Mouse (Mus musculus) T-helper 17 cell (primary cell): ENCODE data around the gene Atp10a.

Source experiments
- in situ Hi-C, 2 experiments: fragments of 300-600 bp; cut with MboI, MseI; formaldehyde crosslinking; loops; 1 replicate in 1 of 2; 2 replicates in 1 of 2; pipeline ENCODE4 v1.15.1; 2025; ENCODE audit warnings: high pct_unique_total_duplicates in 2 of 2

Atp10a gene

DNA sequence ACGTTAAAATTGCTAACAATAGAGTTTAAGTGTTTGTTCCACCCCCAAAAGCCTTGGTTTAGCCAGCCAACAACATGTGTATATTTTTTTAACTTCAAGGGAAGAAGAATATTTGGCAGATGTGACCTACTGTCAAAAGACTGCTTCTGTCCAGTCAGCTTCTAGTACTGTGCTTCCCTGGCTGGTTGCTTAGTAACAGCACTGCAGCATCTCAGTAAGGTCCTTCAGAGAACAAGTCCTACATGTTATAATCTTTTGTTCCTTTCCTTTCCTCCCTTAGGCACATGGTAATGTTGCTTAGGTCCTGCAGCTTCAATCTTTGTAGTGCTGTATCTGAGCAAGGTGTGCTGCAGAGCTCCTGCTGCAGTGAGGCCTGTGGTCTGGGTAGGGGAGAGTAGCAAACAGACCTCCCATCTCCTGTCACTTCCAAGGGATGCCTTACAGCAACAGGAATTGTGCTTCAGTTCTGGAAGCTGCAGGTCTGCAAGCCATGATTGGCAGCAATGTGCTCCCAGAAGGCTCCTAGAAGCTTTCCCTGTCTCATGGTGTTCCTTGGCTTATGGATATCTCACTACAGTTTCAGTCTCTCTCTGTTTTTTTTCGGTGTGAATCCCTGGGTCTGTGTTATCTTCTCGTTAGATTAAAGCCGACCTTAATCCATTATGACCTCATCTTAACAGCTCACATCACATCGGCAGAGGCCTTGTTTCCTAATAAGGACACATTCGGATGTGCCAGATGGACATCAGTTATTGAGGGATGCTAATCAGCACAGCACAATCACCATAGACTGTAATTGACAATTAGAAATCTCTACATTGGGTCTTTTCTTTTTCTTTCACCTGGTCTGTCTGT lies 34.3 kb downstream of the Atp10a start:
- in situ Hi-C loops: no loop called here

DNA sequence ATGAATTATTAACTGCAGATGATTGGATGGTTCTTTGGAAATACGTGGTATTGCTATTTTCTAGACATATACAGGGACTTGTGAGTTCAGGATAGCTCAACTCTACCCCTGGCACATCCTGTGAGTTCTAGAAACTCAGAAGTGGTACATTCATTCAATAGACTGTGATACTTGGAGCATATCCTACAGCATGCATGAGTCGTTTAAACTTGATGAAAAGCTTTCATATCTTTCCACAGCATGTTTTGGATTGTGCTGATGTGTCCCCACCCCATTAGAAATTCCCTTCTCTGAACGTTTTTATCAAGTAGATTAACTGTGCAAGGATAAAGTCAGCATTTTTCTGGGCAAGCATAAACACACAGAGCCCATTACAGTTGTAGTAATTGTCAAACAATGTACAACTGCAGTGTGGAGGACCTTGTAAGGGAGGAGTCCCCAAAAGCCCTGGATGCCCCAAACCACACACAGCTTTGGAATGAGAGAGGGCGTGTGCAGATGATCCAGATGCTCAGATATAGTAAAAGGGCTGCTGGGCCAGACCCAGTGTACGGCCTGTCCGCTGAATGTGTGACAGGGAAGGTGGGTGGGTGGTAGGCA lies 35.1 kb downstream of the Atp10a start:
- in situ Hi-C loops: no loop called here

DNA sequence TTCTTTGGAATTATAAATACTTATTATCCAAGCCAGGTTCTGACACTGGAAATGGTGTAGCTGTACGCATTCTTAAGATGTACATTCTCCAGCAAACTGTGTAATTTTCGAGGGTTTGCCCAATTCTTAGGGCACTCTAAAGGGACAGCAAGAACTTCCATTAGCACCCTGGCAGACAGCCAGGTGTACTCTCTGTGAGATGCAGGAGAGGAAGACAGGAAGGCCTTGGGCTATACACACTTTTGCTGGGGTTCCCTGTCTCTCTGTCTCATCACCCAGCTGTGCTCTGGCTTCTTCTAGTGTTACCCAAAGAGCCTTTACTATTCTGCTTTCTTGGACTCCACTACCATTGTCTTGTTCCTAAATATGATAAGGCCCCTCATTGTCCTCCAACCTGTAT lies 36.7 kb downstream of the Atp10a start:
- in situ Hi-C loops: no loop called here

DNA sequence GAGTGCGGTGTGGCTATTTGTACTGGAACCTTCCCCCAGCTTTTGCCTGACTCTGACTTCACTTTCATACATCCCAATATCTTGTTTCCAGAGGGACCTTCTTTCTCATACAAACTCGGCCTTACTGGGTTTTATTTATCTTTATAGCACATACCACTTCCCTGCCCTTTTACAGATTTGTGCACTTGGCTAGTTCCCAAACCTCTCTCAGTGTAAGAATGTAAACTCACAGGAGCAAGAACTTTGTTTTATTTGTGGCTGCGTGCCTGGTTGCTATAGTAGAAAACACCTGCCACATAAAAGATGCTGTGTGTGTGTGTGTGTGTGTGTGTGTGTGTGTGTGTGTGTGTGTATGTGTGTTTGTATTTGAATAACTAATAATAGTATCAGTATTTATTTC lies 37.4 kb downstream of the Atp10a start:
- in situ Hi-C loops: no loop called here

DNA sequence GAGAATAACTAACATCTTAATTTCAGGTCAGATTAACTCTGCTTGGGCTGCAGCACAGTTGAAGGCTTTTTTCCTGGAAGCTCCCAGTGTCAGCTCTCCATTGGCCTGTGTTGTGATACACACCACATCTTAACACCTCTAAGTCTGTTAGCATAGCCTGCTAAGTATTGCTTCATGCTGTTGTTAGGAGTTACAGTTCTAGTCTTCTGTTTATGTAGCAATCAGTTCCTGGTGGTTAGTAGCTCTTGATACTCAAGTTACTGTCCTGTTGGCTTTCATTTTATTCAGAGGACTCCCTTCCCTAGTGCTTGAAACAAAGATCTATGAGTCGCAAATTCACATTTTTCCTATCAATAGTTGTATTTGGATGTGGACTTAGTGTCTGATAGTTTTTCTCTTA lies 39.7 kb downstream of the Atp10a start:
- in situ Hi-C loops: no loop called here

DNA sequence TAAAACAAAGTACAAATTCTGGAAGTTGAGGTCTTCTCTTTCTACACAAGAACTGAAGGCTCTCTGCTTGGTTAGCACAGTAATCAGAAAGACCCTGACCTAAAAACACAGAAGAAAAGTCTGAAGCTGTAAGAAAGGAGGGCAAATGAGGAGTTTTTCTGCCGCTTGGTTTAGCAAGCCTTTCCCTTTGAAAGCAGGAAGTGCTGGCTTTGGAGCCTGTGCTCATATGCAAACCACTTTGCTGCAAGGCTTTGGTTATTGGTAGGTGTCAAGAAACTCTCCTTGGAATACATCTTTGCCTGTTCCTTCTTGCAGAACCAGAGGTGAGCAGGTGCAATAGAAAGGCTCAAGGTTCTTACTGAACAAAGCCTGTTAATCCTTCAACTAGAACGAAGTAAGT lies 41.1 kb downstream of the Atp10a start:
- in situ Hi-C loops: no loop called here

DNA sequence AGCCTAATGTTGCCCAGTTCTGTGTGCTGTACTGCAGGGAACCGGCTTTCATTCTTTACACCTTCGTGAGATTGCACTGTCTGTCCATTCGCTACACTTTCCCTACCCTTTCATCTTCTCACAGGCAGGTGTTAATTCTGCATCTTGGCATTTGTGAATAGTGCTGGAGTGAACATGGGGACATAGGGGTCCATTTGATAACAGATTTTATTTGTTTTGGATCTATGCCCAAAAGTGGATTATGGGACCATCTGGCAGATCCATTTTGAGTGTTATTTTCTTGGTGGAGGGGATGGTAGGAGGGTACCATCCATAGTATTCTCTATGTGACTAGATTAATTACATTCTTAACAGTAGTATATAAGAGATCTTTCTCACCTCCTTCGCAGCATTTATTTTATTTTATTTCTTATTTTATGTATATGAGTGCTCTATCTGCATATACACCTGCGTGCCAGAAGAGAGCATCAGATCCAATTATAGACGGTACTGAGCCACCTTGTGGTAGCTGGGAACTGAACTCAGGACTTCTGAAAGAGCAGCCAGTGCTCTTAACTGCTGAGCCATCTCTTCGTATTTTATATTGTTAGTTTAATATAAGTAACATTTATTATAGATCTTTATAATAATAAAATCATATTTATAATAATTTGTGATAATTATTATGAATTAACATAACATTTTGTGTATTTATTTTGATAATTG lies 42.9 kb downstream of the Atp10a start:
- in situ Hi-C loops: no loop called here

DNA sequence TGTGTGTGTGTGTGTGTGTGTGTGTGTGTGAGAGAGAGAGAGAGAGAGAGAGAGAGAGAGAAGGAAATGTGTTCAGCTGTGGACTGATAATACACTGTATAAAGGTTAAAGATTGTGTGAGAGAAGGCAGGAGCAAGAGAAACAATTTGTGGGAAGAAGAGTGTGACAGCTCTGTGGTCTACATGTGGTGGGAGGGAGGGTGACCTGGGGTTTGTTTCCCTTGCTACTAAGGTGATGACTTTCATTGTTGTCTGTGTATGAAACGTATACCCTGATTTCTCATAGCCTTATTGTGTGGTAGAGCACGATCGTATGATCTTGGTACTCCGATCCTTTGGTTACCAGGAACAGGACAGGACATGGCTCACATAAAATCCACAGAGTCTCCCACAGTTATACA lies 45.3 kb downstream of the Atp10a start:
- in situ Hi-C loops: loop anchor here in 1 of 2 experiments (5.0 kb wide), 1 partner anchor 36 kb away; no protein-coding TSS in a partner anchor

DNA sequence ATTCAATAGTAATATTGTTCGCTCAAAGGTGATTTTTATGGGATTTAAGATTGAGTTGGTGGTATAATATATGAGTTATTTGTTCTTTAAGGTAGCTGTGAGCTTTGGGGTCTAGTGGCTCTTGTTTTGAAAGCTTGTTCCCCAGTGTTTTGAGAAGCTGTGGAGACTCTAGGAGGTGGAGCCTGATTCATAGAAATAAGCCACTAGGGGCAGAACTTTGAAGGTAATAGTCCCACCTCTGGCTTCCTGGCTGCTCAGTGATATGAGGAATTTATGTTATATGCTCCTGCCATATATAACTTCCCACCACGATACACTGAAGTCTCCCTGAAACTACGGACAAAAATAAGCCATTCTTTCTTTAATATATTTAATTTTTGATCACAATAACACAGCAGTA lies 49.2 kb downstream of the Atp10a start:
- in situ Hi-C loops: loop anchor here in 1 of 2 experiments (5.0 kb wide), 1 partner anchor 48 kb away; the partner anchor contains the start of gene Atp10a

DNA sequence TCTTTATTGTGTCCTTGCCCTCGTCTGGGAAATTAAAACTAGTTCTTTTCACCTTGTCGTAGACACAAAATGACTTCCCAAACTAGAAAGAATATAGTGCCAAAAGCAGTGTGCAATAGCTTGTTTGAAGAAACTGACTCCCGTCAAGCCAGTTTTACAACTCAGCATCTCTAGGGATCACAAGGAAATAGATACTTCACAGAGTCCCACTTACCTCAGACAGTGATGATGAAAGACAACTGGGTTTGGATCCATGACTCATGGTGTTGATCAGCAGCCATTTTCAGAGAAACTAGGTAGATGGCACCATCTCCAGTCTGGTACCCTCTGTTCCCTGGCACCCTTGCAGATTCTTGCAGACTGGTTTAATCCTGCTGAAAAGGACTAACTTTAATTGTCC lies 53.3 kb downstream of the Atp10a start:
- in situ Hi-C loops: loop anchor here in 1 of 2 experiments (5.0 kb wide), 1 partner anchor 52 kb away; the partner anchor contains the start of gene Atp10a

DNA sequence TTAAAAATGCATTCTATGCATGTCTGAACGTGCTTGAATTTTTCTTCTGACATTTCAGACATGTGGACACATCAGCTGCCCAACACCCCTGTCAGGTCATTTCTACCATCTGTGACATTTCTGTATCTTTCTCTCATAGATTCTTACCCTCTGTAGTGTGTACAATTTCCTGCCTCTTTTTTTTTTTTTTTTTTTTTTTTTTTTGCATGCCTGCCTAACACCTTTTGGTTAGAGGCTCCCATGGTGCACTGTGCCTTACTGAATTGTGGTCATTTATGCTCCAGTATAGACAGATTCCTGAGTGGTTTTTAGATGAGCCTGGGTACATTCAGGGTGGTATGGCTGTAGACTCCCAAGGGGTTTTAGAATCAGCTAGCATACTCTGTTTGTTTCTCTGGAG lies 54.3 kb downstream of the Atp10a start:
- in situ Hi-C loops: no loop called here

DNA sequence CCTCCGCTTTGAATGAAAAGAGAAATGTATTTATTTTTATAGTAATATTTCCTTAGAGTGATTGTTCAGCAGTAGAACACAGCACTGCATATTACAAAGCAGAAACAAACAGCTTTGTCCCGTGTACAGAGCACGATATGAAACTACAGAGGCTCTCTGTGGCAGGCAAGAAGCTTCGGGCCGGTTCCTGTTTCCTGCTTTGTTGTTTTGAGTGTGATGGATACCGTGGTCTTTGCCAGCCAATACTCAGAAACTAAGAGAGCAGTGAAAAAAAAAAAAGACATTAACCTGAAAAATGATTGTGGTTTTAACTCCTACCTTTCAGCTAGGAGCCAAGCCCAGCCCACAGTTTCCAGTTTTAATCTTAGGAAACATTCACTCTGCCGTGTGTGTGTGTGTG lies 55.8 kb downstream of the Atp10a start:
- in situ Hi-C loops: no loop called here

DNA sequence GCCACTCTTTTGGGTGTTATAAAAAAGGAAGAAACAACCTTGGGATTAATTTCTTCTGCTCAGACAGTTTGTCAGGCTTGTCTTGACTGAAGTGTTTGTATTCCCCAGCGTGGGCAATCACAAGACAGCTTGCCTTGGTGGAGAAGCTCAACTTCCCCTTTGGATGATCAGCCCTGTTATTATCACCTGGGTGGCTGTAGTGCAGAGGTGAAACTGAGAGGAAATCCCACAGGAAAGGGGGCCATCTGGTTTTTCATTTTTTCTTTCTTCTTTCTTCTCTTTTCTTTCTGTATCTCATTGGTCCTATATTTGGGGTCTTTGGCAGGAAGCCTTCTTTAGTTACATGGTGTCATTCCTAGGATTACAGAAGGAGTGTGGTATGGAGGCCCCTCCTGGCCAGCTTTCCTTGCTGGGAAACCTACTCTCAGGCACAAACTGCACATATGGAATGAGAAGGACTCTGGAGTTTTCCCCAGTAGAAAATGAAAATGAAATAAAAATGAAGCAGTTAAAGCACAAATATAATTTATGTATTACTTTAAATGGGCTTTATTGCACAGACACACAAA lies 59.7 kb downstream of the Atp10a start:
- in situ Hi-C loops: no loop called here

DNA sequence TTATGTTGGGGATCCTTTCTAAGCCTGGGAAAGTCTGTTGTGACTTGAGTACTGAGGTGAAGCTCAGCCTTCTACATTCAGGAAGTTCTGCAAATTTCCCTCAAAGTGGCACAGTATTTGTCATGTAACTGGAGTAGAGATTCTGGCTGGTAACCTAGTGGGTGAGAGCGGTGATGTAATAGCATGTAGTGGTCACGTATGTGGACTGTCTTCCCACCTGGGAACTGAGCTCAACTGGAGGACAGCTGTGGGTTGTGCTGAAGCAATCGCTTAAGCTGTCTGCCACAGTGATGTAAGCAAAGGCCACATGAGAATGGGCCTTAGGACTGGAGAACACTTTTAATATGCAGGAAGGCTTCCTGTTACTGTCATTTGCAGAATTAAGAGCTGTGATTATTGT lies 60.7 kb downstream of the Atp10a start:
- in situ Hi-C loops: no loop called here

DNA sequence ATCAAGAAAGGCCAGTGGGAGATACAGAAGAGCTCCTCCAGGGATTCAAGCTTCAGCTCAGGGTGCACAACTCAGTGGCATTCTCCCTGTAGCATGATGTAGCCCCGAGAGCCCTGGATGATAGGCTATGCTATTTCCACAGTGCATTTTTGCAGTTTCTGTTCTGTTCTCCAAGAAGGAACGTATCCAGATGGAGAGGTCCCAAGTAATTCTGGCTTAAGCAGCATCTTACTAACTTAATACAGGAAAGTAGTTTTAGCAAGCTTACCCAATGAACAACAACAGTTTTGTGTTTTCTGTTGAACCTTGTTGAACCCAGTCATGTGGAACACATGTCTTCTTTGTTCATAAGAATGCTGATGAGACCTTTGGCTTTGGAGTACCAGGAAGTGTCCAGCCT lies 62.6 kb downstream of the Atp10a start:
- in situ Hi-C loops: no loop called here

DNA sequence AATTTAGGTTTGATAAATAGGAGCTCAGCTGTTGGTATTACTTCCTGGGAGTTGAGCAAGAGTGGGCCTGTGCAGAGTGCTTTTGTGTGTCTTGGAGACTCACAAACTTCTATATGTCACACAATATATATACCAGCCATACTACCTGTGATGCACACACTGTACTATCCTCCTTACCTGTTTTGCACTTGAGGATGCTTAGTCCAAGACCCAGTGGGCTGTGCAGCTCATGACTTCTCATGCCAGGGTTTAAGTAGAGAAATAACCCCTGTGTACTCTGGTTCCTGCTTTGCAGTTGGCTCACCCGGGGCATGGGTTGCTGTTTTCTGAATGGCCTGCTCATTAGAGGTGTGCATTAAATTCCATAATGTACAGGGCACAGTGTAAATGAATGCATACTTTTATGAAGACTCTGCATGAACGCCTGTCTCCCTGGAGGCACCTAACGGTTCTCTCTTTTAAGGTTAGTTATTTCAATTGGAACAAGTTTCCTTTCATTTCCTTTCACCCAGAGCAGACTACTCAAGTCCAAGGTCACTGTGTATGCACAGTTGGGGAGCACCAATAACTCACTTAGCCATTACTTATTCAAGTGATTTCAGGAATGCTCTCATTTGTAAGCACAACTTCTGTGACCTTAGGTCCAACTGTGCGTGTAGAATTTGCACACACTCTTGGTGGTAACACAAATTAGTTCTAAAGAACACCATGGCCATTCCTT lies 63.4 kb downstream of the Atp10a start:
- in situ Hi-C loops: no loop called here

DNA sequence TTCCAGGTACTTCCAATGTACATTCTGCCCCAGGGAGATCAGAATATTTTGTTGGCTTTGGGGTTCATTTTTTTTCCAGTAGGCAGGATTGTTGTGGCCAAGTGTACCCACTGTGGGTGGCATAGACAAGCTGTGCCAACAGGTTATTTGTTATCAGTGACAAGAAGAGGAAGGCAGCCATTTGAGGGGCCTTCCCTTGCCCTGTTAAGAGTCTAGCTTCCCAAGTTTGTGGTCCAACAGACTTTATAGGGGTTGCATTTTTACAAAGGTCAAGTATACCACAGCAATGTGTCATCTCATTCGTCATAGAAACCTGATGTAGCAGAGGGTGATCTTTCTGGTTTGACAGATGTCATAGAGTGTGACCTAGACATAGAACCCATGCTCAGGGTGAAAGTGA lies 66.3 kb downstream of the Atp10a start:
- in situ Hi-C loops: loop anchor here in 1 of 2 experiments (10.0 kb wide), 1 partner anchor 1717 kb away; no protein-coding TSS in a partner anchor

DNA sequence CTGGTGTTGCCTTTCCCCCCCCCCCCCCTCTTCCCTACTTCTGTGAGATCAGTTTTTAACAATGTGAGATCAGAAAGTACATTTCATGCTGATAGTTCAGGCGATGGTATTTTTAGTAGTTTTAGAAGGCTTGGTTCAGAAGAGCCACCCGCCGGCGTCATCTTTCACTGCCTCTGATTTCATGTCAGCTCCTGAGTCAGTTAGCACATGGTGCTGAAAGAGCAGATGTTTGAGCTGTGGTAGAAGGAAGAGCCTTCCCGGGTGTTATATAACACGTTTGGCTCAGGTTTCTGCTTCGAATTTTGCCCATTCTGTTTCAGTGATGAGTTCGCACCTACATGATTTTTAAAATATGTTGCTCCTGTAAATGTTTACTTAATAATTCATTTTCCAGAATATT lies 74.2 kb downstream of the Atp10a start:
- in situ Hi-C loops: no loop called here

DNA sequence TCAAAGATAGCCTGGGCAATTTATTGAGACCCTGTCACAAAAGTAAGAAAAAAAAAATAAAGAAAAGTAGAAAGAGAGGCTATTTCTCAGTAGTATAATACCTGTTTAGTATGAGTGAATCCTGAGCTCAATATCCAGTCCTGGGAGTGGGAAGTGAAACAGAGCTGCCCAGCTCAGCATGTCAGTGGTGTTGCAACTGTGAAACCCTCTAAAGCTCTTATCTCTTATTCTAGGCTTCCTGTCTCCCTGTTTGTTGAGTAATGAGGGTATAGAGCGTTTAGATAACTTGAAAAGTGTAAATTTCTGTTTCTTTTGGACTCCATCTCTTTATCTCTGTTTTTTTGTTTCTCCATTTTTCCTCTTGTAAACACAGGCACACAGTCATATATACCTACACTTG lies 74.9 kb downstream of the Atp10a start:
- in situ Hi-C loops: no loop called here

DNA sequence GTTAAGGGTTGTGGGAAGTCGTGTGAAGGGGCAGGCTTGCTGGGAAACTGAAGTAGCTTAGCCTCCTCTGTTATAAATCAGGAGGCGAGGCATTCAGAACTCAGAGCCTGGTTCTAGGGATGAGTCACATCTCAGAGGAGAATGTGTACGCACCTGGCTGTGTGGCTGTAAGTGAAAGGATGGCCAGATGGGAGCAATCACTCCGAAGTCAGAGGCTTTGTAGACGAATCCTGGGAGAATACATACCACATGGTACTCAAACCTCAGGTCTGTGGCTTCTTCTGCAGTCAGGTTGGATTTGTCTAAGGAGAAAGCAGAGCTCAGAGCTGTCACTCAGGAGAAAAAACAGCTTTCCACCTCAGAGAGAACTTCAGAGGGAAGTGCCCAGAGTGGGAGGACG lies 76.4 kb downstream of the Atp10a start:
- in situ Hi-C loops: no loop called here

DNA sequence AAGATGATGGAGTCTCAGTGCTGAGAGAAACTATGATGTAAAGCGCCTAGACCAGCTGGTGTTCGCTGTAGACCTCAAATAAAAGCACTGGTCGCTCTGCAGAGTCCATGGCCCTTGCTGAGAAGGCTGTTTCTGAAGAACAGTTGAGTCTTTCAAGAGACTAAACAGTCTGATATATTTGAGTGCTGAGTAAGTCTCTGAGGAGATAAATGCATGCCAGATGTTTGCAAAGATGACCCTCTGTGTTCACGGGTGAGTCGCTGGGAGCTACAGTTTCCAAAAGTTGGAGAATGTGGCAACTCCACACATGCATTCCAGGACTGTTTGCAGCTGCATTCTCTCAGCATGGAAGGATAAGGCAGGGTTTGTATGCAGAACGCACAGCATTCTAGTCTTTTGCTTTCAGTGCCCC lies 77.5 kb downstream of the Atp10a start:
- in situ Hi-C loops: no loop called here
